Mouse (Mus musculus): Measurements from ENCODE around the gene Olfr516. TPM values are rescaled to one million over a fixed set of nuclear protein-coding genes. Genes with fewer than 3 reads are reported as not detected.

Olfr516 gene
- polyA plus RNA-seq (2015; fragmentation: Nextera tagmentation; extraction: Ambion mirVana): not detected in 2 replicates

- no peak for DNase-seq (ENCODE audit: low spot score)
These were observed at the start of gene Olfr516 for GRCm38 (mm10) chr7:108850429-108850828. Olfr516 (minus strand) TSS chr7:108850529.

- no peak for DNase-seq (ENCODE audit: low spot score)
These were observed 44.0 kb upstream of the Olfr516 start, which contains the start of gene Olfr519 for GRCm38 (mm10) chr7:108894320-108894719. Olfr519 (minus strand) TSS chr7:108894420.

GRCm38 (mm10) chr7:108884906-108885305 lies 34.6 kb upstream of the Olfr516 start, which contains the start of gene Olfr518:
Olfr518 (minus strand) TSS chr7:108885006.
- no peak for DNase-seq (ENCODE audit: low spot score)

GRCm38 (mm10) chr7:108872279-108872678 lies 21.9 kb upstream of the Olfr516 start, which contains the start of gene Olfr517:
Olfr517 (minus strand) TSS chr7:108872379.
- no peak for DNase-seq (ENCODE audit: low spot score)

- DNase-seq (ENCODE audit: low spot score): no peak
These were observed 24.4 kb downstream of the Olfr516 start, which contains the start of gene Olfr514 for GRCm38 (mm10) chr7:108825897-108826296. Olfr514 (minus strand) TSS chr7:108825997.

GRCm38 (mm10) chr7:108814593-108815215 lies 35.6 kb downstream of the Olfr516 start:
- DNase-seq (ENCODE audit: low spot score): peak; percentile 12

- no peak for DNase-seq (ENCODE audit: low spot score)
These were observed 53.0 kb downstream of the Olfr516 start for GRCm38 (mm10) chr7:108797205-108797933.

Other genes with a start within 250 kb of the Olfr516 start
- not detected in 2 replicates for gene Olfr506, start 239.7 kb downstream of the Olfr516 start, polyA plus RNA-seq (2015; fragmentation: Nextera tagmentation; extraction: Ambion mirVana)
- not detected in 2 replicates for gene Olfr507, start 228.7 kb downstream of the Olfr516 start, polyA plus RNA-seq (2015; fragmentation: Nextera tagmentation; extraction: Ambion mirVana)
- gene Olfr508, start 220.5 kb downstream of the Olfr516 start, polyA plus RNA-seq (2015; fragmentation: Nextera tagmentation; extraction: Ambion mirVana): not detected in 2 replicates
- gene Olfr509, start 198.6 kb downstream of the Olfr516 start, polyA plus RNA-seq (2015; fragmentation: Nextera tagmentation; extraction: Ambion mirVana): not detected in 2 replicates
- not detected in 2 replicates for gene Olfr510, start 184.1 kb downstream of the Olfr516 start, polyA plus RNA-seq (2015; fragmentation: Nextera tagmentation; extraction: Ambion mirVana)
- not detected in 2 replicates for gene Olfr512, start 137.2 kb downstream of the Olfr516 start, polyA plus RNA-seq (2015; fragmentation: Nextera tagmentation; extraction: Ambion mirVana)
- gene Olfr513, start 99.6 kb downstream of the Olfr516 start, polyA plus RNA-seq (2015; fragmentation: Nextera tagmentation; extraction: Ambion mirVana): not detected in 2 replicates
- not detected in 2 replicates for gene Olfr514, start 24.5 kb downstream of the Olfr516 start, polyA plus RNA-seq (2015; fragmentation: Nextera tagmentation; extraction: Ambion mirVana)
- not detected in 2 replicates for gene Olfr517, start 21.9 kb upstream of the Olfr516 start, polyA plus RNA-seq (2015; fragmentation: Nextera tagmentation; extraction: Ambion mirVana)
- not detected in 2 replicates for gene Olfr518, start 34.5 kb upstream of the Olfr516 start, polyA plus RNA-seq (2015; fragmentation: Nextera tagmentation; extraction: Ambion mirVana)
- gene Olfr519, start 43.9 kb upstream of the Olfr516 start, polyA plus RNA-seq (2015; fragmentation: Nextera tagmentation; extraction: Ambion mirVana): not detected in 2 replicates
- 0.04 and 0.13 TPM in 2 replicates for gene Nlrp10, start 79.6 kb upstream of the Olfr516 start, polyA plus RNA-seq (2015; fragmentation: Nextera tagmentation; extraction: Ambion mirVana)
- 97.7 and 111 TPM in 2 replicates for gene Eif3f, start 83.9 kb upstream of the Olfr516 start, polyA plus RNA-seq (2015; fragmentation: Nextera tagmentation; extraction: Ambion mirVana)
- 0.05 and 0.06 TPM in 2 replicates for gene Tub, start 99.8 kb upstream of the Olfr516 start, polyA plus RNA-seq (2015; fragmentation: Nextera tagmentation; extraction: Ambion mirVana)
- 0.40 and 0.48 TPM in 2 replicates for gene Ric3, start 232.8 kb upstream of the Olfr516 start, polyA plus RNA-seq (2015; fragmentation: Nextera tagmentation; extraction: Ambion mirVana)

Measured in thymus, postnatal 0 days (tissue).